Mouse (Mus musculus) megakaryocyte-erythroid progenitor cell, adult 5 weeks (primary cell): ENCODE measurements around the gene Ddr1. TPM values are rescaled to one million over a fixed set of nuclear protein-coding genes. Genes with fewer than 3 reads are reported as not detected.

Experiments used
- polyA plus RNA-seq: library from polyadenylated mRNA; stranded (reverse); fragments of >175 nt; gene quantifications from 2 replicates; pipeline ENCODE4 v1.2.3, GENCODE M21; 2012

Ddr1 gene
- 0.49 and 0.79 TPM in 2 replicates for polyA plus RNA-seq

DNA sequence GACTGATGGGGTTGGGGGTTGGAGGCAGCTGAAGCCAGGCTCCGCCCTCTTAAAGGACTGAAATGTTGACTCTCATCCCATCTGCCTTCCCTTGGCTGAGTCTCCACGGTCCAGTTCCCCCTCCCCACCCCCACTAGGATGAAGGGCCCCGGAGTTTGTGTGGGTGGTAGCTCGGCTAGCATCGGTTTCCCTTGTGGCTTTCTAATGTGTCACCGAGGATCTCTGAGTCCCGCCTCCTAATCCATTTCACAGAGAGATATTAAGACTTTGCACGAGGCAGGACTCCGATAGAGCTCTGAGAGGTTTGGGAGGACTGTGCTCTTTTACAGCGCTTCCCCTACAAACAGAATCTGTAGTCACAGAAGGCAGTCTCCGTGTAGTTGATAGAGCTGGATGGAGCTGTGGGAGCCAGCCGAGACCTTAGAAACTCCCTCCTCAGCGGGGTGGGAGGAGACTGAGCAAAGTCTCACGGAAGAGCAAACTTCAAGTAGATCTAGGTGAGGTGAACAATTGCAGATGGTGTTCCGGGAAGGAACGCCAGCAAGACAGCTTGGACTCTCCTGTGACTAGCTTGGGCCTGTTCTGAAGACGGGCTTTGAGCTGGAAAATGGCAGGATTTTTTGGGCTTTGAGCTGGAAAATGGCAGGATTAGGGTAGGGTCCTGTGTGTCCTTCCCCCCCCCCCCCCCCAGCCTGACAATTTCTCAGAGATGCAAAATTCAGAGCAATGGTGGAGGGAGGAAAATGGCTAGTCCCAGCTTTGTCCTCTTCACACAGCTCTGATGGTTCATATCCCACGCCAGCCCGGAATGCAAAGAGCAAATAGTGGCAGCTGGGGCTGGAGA lies at the start of gene Ddr1:
Gene Ddr1, minus strand, starts transcription at position 1 of the 844 bp plus-strand sequence.

DNA sequence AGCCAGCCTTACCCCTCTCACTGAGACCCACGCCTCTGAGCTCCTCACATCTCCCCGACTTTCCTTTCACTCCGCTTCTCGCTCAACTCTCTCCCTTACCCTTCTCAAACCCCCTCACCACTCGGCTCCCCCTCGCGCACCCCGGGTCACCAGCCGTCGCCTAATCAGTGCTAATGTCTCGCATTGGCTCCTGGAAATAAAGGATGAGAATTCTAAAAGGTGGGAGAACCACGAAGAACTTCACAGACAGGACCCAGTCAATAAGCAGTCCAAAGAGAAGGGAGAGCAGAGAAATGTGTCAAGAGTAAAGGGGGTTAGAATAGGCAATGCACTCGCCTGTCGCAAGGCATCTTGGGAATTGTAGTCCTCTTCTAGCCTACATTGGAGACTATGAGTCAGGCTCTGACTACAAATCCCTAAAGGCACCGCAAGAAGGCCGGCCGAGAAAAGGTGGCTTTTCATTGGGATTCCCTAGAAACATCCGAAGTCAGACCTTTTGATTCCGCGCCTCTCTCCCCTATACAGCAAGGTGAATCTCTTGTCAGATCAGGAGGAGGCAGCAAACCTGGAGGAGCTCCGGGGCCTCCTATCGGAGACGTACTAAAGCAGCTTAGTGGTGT lies 30.9 kb downstream of the Ddr1 start, which contains the start of gene Gtf2h4:
Gene Gtf2h4, minus strand, starts transcription at position 324 of the 620 bp plus-strand sequence.

DNA sequence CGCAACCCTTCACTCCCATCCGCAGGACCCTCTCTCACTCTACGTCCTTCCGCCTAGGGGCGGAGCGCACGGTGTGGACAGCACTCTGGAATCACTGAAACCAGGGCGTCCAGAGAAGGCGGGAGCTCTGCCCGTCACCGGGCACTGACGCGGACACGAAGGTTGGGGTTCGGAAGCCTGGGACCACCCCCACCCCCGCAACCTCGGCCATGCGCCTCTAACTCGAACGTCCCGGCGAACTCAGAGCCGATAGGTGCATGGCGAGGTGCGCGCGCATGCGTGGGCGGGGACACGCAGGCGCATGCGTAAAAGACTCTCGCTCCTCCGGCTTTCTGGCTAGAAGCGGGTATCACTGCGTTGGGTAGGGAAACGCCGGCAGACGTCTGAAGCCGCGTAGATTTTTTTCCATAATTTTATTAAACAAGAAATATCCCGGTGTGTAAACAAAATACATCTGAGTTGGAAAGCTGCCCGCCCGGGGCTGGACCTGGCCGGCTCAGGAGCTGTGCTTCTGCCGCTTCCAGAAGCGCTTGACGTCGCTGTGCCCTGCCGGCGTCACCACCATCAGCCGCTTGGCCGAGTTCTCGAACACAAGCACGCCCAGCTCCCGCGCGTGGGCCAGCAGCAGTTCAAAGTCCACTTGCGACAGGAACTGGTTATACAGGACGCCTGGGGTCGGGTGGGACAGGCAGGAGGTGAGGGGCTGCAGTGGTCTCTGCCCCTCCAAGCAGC lies 36.9 kb downstream of the Ddr1 start, which contains the start of gene Vars2:
Gene Vars2, minus strand, starts transcription at position 259 of the 732 bp plus-strand sequence.

DNA sequence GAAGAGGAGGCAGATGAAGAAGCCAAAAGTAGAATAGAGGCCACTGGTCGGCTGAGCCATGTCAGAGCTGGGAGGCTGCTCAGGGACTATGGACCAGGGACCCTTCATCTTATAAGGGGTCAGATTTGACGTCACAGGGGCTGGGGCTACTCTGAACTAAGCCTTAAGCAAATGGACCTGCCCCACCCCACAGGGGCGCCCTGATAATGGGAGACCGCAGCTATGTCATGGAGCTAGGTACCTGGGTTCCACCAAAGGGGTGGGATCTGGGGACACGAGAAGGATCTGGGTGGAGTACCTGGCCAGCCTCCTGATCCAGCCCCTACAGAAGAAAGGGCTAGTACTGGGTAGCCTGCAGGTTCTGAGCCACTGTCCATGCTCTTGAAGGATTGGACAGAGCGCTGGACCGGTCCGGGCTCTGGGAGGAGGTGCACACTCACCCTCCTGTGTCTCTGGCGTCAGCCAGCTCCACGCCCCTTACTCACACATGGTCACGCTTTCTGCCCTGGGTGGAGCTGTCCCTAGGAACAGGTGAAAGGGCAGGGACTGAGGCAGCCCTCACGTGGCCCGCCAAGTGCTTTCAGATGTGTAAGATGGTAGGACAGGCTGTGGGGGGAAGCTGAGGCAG lies 60.7 kb downstream of the Ddr1 start, which contains the start of gene Mucl3:
Gene Mucl3, minus strand, starts transcription at position 87 of the 628 bp plus-strand sequence.

Other genes starting within 250 kb of the Ddr1 start
- 2.5 and 3.2 TPM in 2 replicates for gene H2-Q10, start 234.5 kb downstream of the Ddr1 start, polyA plus RNA-seq
- not detected in 2 replicates for gene Pou5f1, start 198.6 kb downstream of the Ddr1 start, polyA plus RNA-seq
- 38.9 and 42.3 TPM in 2 replicates for gene Tcf19, start 187.8 kb downstream of the Ddr1 start, polyA plus RNA-seq
- gene Cchcr1, start 187.5 kb downstream of the Ddr1 start, polyA plus RNA-seq = 14.8 and 25.7 TPM in 2 replicates
- 0.57 and 0.73 TPM in 2 replicates for gene Psors1c2, start 171.4 kb downstream of the Ddr1 start, polyA plus RNA-seq
- not detected in 2 replicates for gene Cdsn, start 152.5 kb downstream of the Ddr1 start, polyA plus RNA-seq
- not detected in 2 replicates for gene 2300002M23Rik, start 137.2 kb downstream of the Ddr1 start, polyA plus RNA-seq
- gene Sfta2, start 103.1 kb downstream of the Ddr1 start, polyA plus RNA-seq = not detected in 2 replicates
- gene Gm9573, start 78.0 kb downstream of the Ddr1 start, polyA plus RNA-seq = not detected in 2 replicates
- not detected in 2 replicates for gene Mucl3, start 60.9 kb downstream of the Ddr1 start, polyA plus RNA-seq
- 112 TPM in 2 replicates for gene Vars2, start 37.0 kb downstream of the Ddr1 start, polyA plus RNA-seq
- 41.9 and 44.9 TPM in 2 replicates for gene Gtf2h4, start 30.9 kb downstream of the Ddr1 start, polyA plus RNA-seq
- gene Ier3, start 117.1 kb upstream of the Ddr1 start, polyA plus RNA-seq = 131 and 159 TPM in 2 replicates
- gene Flot1, start 118.6 kb upstream of the Ddr1 start, polyA plus RNA-seq = 86.8 and 112 TPM in 2 replicates
- gene Tubb5, start 133.7 kb upstream of the Ddr1 start, polyA plus RNA-seq = 310 and 318 TPM in 2 replicates
- gene Mdc1, start 136.9 kb upstream of the Ddr1 start, polyA plus RNA-seq = 20.6 and 21.4 TPM in 2 replicates
- gene Nrm, start 156.7 kb upstream of the Ddr1 start, polyA plus RNA-seq = 36.4 and 39.2 TPM in 2 replicates
- gene Ppp1r18, start 161.0 kb upstream of the Ddr1 start, polyA plus RNA-seq = 108 and 116 TPM in 2 replicates
- 55.5 and 78.6 TPM in 2 replicates for gene Dhx16, start 175.2 kb upstream of the Ddr1 start, polyA plus RNA-seq
- gene 2310061I04Rik, start 192.8 kb upstream of the Ddr1 start, polyA plus RNA-seq = 115 and 120 TPM in 2 replicates
- gene Atat1, start 205.5 kb upstream of the Ddr1 start, polyA plus RNA-seq = 20.1 and 28.3 TPM in 2 replicates
- 7.6 and 13.3 TPM in 2 replicates for gene Mrps18b, start 211.8 kb upstream of the Ddr1 start, polyA plus RNA-seq
- 37.9 and 38.9 TPM in 2 replicates for gene Ppp1r10, start 211.8 kb upstream of the Ddr1 start, polyA plus RNA-seq